Mouse (Mus musculus): ENCODE measurements at regions not wholly inside any gene's neighbourhood (a gene's known extent, or its start where the extent isn't known, plus 50 kb on each side); places are given as distances from the start of the nearest gene placed in this dataset.

DNA sequence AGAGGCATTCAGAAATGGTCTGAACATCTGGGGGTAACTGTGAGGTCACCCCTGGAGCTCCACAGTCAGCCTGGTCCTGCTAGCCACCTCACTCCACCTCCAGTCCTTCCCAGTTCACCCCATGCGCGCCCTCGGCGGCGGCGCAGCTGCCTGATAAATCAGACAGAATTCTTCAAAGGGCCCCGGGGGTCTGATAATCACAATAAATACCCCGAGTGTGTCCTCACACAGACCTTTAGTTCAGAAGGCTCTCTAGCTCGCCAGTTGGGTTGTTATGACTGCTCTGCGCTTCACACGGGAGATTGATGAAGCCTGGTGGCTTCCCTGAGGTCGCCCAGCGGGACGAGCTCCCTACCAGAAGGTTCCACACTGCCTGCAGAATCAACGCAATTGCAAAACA lies 91.8 kb downstream of the Nkx6-1 start:
- no peak for DNase-seq (ENCODE audit: extremely low read depth)
- Histone ChIP-seq H3K9ac (ENCODE audit: insufficient read depth, low read depth) (no peak overlapping the region), H3K36me3 (replicated peaks in 1 of 2; ENCODE audit: control insufficient read depth in 1 of 2, insufficient read depth in 1 of 2, low read length in 1 of 2) (no peaks in the 10 kb centered on the region), H3K9me3 (replicated peaks; ENCODE audit: low read length) (peaks cover 75% of the 10 kb centered on the region), H3K4me2 (ENCODE audit: insufficient read depth, low read depth, poor library complexity, severe bottlenecking) (no peak overlapping the region), H3K4me1 (ENCODE audit: control insufficient read depth in 1 of 2, insufficient read depth in 2 of 2) (no peaks in the 10 kb centered on the region), H3K27me3 (replicated peaks) (no peaks in the 10 kb centered on the region), H3K4me3 (replicated peaks in 1 of 3; ENCODE audit: low read depth in 2 of 3, low read length in 2 of 3, poor library complexity in 1 of 3) (no peak overlapping the region), H3K79me2 (replicated peaks; ENCODE audit: control insufficient read depth, extremely low read depth, insufficient read depth, poor library complexity, severe bottlenecking) (no peaks in the 10 kb centered on the region), H3K27ac (ENCODE audit: insufficient read depth, low read depth) (no peak overlapping the region)
- dilution Hi-C loops (cut with MboI; ENCODE audit: extremely low pct_ligation_motif_present, extremely low pct_unique_long_range_greater_than_20kb, low sequenced_read_pairs), result no loop called here
- in situ Hi-C loops (cut with MboI; ENCODE audit: low pct_ligation_motif_present, low pct_unique_long_range_greater_than_20kb, low sequenced_read_pairs), result no loop called here
- TF ChIP-seq USF1 (IDR thresholded peaks at IDR 0.05; ENCODE audit: low read depth, low read length) (no peak), HCFC1 (IDR thresholded peaks at IDR 0.05; ENCODE audit: low read depth, low read length) (no peak), MYC (IDR thresholded peaks at IDR 0.05; ENCODE audit: low read depth, low read length) (no peak)

DNA sequence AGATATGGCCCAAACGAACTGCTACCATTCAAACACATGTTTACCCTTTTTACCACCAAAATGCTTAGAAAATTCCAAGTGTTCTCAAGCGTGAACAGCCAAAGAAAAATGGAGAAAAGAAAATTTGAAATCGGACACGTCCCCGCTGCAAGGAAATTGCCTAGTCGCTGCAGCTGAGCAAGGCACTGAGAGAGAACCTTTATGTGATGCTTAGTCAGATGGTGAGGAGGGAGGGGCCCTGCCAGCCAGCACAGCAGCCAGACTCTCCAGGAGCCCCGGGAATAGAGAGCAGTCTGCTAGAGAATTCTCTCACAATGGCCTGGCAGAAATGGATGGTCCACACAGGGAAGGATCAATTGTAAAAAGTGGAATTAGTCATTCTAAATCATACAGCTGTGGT lies 99.0 kb downstream of the Nkx6-1 start:
- dilution Hi-C loops (cut with MboI; ENCODE audit: extremely low pct_ligation_motif_present, extremely low pct_unique_long_range_greater_than_20kb, low sequenced_read_pairs) (no loop called here), in situ Hi-C loops (cut with MboI; ENCODE audit: low pct_ligation_motif_present, low pct_unique_long_range_greater_than_20kb, low sequenced_read_pairs) (no loop called here)
- Histone ChIP-seq H3K4me3 (replicated peaks in 1 of 3; ENCODE audit: low read depth in 2 of 3, low read length in 2 of 3, poor library complexity in 1 of 3) (no peak overlapping the region), H3K4me2 (ENCODE audit: insufficient read depth, low read depth, poor library complexity, severe bottlenecking) (no peak overlapping the region), H3K9ac (ENCODE audit: insufficient read depth, low read depth) (no peak overlapping the region), H3K36me3 (replicated peaks in 1 of 2; ENCODE audit: control insufficient read depth in 1 of 2, insufficient read depth in 1 of 2, low read length in 1 of 2) (no peaks in the 10 kb centered on the region), H3K9me3 (replicated peaks; ENCODE audit: low read length) (peaks cover 73% of the 10 kb centered on the region), H3K79me2 (replicated peaks; ENCODE audit: control insufficient read depth, extremely low read depth, insufficient read depth, poor library complexity, severe bottlenecking) (no peaks in the 10 kb centered on the region), H3K27ac (ENCODE audit: insufficient read depth, low read depth) (no peak overlapping the region), H3K4me1 (ENCODE audit: control insufficient read depth in 1 of 2, insufficient read depth in 2 of 2) (no peaks in the 10 kb centered on the region), H3K27me3 (replicated peaks) (no peaks in the 10 kb centered on the region)
- TF ChIP-seq RCOR1 (conservative IDR thresholded peaks at IDR 0.05; ENCODE audit: low read depth, low read length) (no peak), GABPA (IDR thresholded peaks at IDR 0.05; ENCODE audit: insufficient replicate concordance, low read depth, low read length) (no peak), ZC3H11A (IDR thresholded peaks at IDR 0.05; ENCODE audit: low read depth, low read length) (no peak), USF1 (IDR thresholded peaks at IDR 0.05; ENCODE audit: low read depth, low read length) (no peak), CHD2 (IDR thresholded peaks at IDR 0.05; ENCODE audit: low read length) (no peak), MAFK (IDR thresholded peaks at IDR 0.05; ENCODE audit: insufficient replicate concordance, low read length) (no peak), ZKSCAN1 (IDR thresholded peaks at IDR 0.05; ENCODE audit: borderline replicate concordance, low read depth, low read length) (no peak), ELF1 (IDR thresholded peaks at IDR 0.05; ENCODE audit: low read depth, low read length) (no peak), JUN (IDR thresholded peaks at IDR 0.05; ENCODE audit: insufficient read depth, low read depth, low read length) (no peak), RAD21 (IDR thresholded peaks at IDR 0.05; ENCODE audit: low read depth, low read length) (no peak)
- DNase-seq (ENCODE audit: extremely low read depth), result no peak

DNA sequence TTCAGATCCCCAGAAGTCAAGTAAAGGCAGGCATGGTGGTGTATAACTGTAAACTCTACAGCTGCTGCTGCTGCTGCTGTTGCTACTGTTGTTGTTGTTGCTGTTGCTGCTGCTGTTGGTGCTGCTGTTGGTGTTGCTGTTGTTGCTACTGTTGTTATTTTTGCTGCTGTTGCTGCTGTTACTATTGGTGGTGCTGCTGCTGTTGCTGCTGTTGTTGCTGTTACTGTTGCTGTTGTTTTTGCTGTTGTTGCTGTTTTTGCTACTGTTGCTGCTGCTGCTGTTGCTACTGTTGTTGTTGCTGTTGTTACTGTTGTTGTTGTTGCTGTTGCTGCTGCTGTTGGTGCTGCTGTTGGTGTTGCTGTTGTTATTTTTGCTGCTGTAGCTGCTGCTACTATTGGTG lies 104.4 kb downstream of the Nkx6-1 start:
- dilution Hi-C loops (cut with MboI; ENCODE audit: extremely low pct_ligation_motif_present, extremely low pct_unique_long_range_greater_than_20kb, low sequenced_read_pairs), result no loop called here
- Histone ChIP-seq H3K9me3 (replicated peaks; ENCODE audit: low read length) (peaks cover 67% of the 10 kb centered on the region), H3K9ac (ENCODE audit: insufficient read depth, low read depth) (no peak overlapping the region), H3K36me3 (replicated peaks in 1 of 2; ENCODE audit: control insufficient read depth in 1 of 2, insufficient read depth in 1 of 2, low read length in 1 of 2) (no peaks in the 10 kb centered on the region), H3K79me2 (replicated peaks; ENCODE audit: control insufficient read depth, extremely low read depth, insufficient read depth, poor library complexity, severe bottlenecking) (no peaks in the 10 kb centered on the region), H3K27me3 (replicated peaks) (no peaks in the 10 kb centered on the region), H3K27ac (ENCODE audit: insufficient read depth, low read depth) (no peak overlapping the region), H3K4me1 (ENCODE audit: control insufficient read depth in 1 of 2, insufficient read depth in 2 of 2) (no peaks in the 10 kb centered on the region), H3K4me2 (ENCODE audit: insufficient read depth, low read depth, poor library complexity, severe bottlenecking) (no peak overlapping the region), H3K4me3 (replicated peaks in 1 of 3; ENCODE audit: low read depth in 2 of 3, low read length in 2 of 3, poor library complexity in 1 of 3) (no peak overlapping the region)
- in situ Hi-C loops (cut with MboI; ENCODE audit: low pct_ligation_motif_present, low pct_unique_long_range_greater_than_20kb, low sequenced_read_pairs), result no loop called here
- no peak for DNase-seq (ENCODE audit: extremely low read depth)
- no peak for TF ChIP-seq ELF1 (IDR thresholded peaks at IDR 0.05; ENCODE audit: low read depth, low read length)
- no peak for TF ChIP-seq ZNF384 (IDR thresholded peaks at IDR 0.05; ENCODE audit: low read depth, low read length)
- TF ChIP-seq MEF2A (IDR thresholded peaks at IDR 0.05; ENCODE audit: borderline replicate concordance, low read depth, low read length), result no peak
- TF ChIP-seq HCFC1 (IDR thresholded peaks at IDR 0.05; ENCODE audit: low read depth, low read length), result no peak
- TF ChIP-seq CHD2 (IDR thresholded peaks at IDR 0.05; ENCODE audit: low read length), result no peak
- no peak for TF ChIP-seq NELFE (IDR thresholded peaks at IDR 0.05; ENCODE audit: low read depth, low read length)
- no peak for TF ChIP-seq PAX5 (IDR thresholded peaks at IDR 0.05; ENCODE audit: low read length)
- TF ChIP-seq EP300 (IDR thresholded peaks at IDR 0.05; ENCODE audit: low read length), result no peak

All from CH12.LX (cell line).